Mouse (Mus musculus): ENCODE data around the gene Sntb2.

DNA sequence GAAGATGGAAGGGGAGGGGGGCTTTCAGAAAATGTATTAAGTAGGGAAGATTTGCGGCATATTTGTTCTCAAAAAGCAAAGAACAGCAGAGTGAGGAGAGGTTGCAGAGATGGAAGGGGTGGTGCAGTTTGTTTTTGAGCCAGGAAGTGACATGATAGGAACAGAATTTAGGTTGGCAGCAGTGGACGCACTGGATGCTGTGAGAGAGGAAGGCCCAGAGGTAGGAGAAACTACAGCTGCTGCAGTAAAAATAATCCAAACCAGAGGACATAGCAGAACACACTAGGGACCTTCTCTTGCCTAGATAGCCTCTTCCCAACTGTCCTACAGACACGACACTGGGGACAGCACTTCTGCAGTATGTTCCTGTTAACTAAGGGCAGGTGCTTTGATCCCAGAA lies 9.2 kb downstream of the Sntb2 start:
- TF ChIP-seq CTCF (IDR thresholded peaks at IDR 0.05; ENCODE audit: control insufficient read depth, insufficient read depth, insufficient replicate concordance, low read depth, low read length) (no peak), POLR2A (IDR thresholded peaks at IDR 0.05; ENCODE audit: control insufficient read depth, low read depth, low read length) (no peak)
